Mouse (Mus musculus) lung, adult 2 months (tissue): ENCODE measurements around the gene Smyd1. TPM values are rescaled to one million over a fixed set of nuclear protein-coding genes. Genes with fewer than 3 reads are reported as not detected.

Experiments used
- DNase-seq: peaks from one replicate; pipeline ENCODE4 v3.0.0; 2022
- H3K4me1 ChIP-seq: fragments of 200-500 bp; 2 replicates; pipeline ENCODE4 v1.6.1; 2011; ENCODE audit warnings: low read length; ENCODE audit not compliant: control insufficient read depth, insufficient read depth
- H3K4me3 ChIP-seq: fragments of 200-500 bp; replicated peaks from 2 replicates; pipeline ENCODE3; 2011; ENCODE audit warnings: low read depth, mild to moderate bottlenecking, control low read depth, low read length; ENCODE audit errors: extremely low read depth
- CTCF ChIP-seq: fragments of 200-500 bp; IDR thresholded peaks from 2 replicates; pipeline ENCODE4 v1.5.1; 2011; ENCODE audit warnings: mild to moderate bottlenecking, low read length, control low read depth; ENCODE audit not compliant: insufficient read depth
- POLR2A ChIP-seq: fragments of 200-500 bp; IDR thresholded peaks from 2 replicates; pipeline ENCODE4 v1.6.1; 2011; ENCODE audit warnings: low read depth, mild to moderate bottlenecking, control low read depth, low read length, borderline replicate concordance; ENCODE audit errors: extremely low read depth
- WGBS: fragments of 180-500 bp; shearing (Covaris S2); methylation state at CpG from one replicate; pipeline ENCODE4 v1.1.7; 2018; 5-methylcytosine and 5-hydroxymethylcytosine counted together
- polyA plus RNA-seq: library from polyadenylated mRNA; depleted of rRNA; stranded (reverse); fragments of >200 nt; gene quantifications from 2 replicates; pipeline ENCODE4 v1.2.3, GENCODE M21; 2012

The Smyd1 gene
- polyA plus RNA-seq, 1 experiment = 7.0 TPM

- TF ChIP-seq POLR2A = no peak
- TF ChIP-seq CTCF = no peak
Measured at GRCm38 (mm10) chr6:71262142-71262833, 59.7 kb downstream of the Smyd1 start.

GRCm38 (mm10) chr6:71261060-71261459 lies 61.0 kb downstream of the Smyd1 start:
- no peak overlapping the region for H3K4me3 ChIP-seq
- no peak for DNase-seq
- 62% methylated on average over 3 of the region's 3 CpGs for WGBS
- no peaks in the 10 kb centered on the region for H3K4me1 ChIP-seq
- TF ChIP-seq POLR2A (no peak), CTCF (no peak)

More at GRCm38 (mm10) chr6:71262142-71262833, 59.7 kb downstream of the Smyd1 start:
- WGBS = 60% methylated on average over 8 of the region's 8 CpGs
- Histone ChIP-seq H3K4me3 (no peak overlapping the region), H3K4me1 (no peaks in the 10 kb centered on the region)
- DNase-seq = no peak

GRCm38 (mm10) chr6:71260051-71260640 lies 61.9 kb downstream of the Smyd1 start:
- no peak for DNase-seq
- Histone ChIP-seq H3K4me3 (no peak overlapping the region), H3K4me1 (no peaks in the 10 kb centered on the region)
- TF ChIP-seq CTCF = no peak
- TF ChIP-seq POLR2A = no peak
- WGBS = 30% methylated on average over 6 of the region's 6 CpGs

GRCm38 (mm10) chr6:71259166-71259565 lies 62.9 kb downstream of the Smyd1 start:
- no peak overlapping the region for H3K4me3 ChIP-seq
- no peaks in the 10 kb centered on the region for H3K4me1 ChIP-seq
- DNase-seq = no peak
- no peak for TF ChIP-seq CTCF
- no peak for TF ChIP-seq POLR2A
- WGBS = 87% methylated on average over 4 of the region's 4 CpGs

- TF ChIP-seq CTCF (no peak), POLR2A (no peak)
- 63% methylated on average over 2 of the region's 2 CpGs for WGBS
- Histone ChIP-seq H3K4me1 (no peaks in the 10 kb centered on the region), H3K4me3 (no peak overlapping the region)
- no peak for DNase-seq
Measured at GRCm38 (mm10) chr6:71258562-71258961, 63.5 kb downstream of the Smyd1 start.

GRCm38 (mm10) chr6:71257375-71257774 lies 64.7 kb downstream of the Smyd1 start:
- no peaks in the 10 kb centered on the region for H3K4me1 ChIP-seq
- WGBS = 50% methylated on average over 1 of the region's 1 CpGs
- TF ChIP-seq POLR2A = no peak
- TF ChIP-seq CTCF = no peak
- no peak for DNase-seq
- no peak overlapping the region for H3K4me3 ChIP-seq

- Histone ChIP-seq H3K4me1 (no peaks in the 10 kb centered on the region), H3K4me3 (no peak overlapping the region)
- TF ChIP-seq POLR2A (no peak), CTCF (no peak)
- no peak for DNase-seq
- WGBS = 87% methylated on average over 10 of the region's 10 CpGs
Measured at GRCm38 (mm10) chr6:71256166-71256565, 65.9 kb downstream of the Smyd1 start.

- DNase-seq = no peak
- WGBS = 91% methylated on average over 6 of the region's 6 CpGs
- Histone ChIP-seq H3K4me3 (no peak overlapping the region), H3K4me1 (no peaks in the 10 kb centered on the region)
- TF ChIP-seq POLR2A (no peak), CTCF (no peak)
Measured at GRCm38 (mm10) chr6:71254456-71254855, 67.6 kb downstream of the Smyd1 start.

- H3K4me3 ChIP-seq = no peak overlapping the region
- DNase-seq = no peak
- no peak for TF ChIP-seq POLR2A
- no peak for TF ChIP-seq CTCF
- H3K4me1 ChIP-seq = no peaks in the 10 kb centered on the region
- 73% methylated on average over 8 of the region's 8 CpGs for WGBS
Measured at GRCm38 (mm10) chr6:71250951-71251350, 71.1 kb downstream of the Smyd1 start.

GRCm38 (mm10) chr6:71249615-71250014 lies 72.4 kb downstream of the Smyd1 start:
- WGBS = 58% methylated on average over 3 of the region's 3 CpGs
- no peak for DNase-seq
- TF ChIP-seq CTCF (no peak), POLR2A (no peak)
- Histone ChIP-seq H3K4me1 (no peaks in the 10 kb centered on the region), H3K4me3 (no peak overlapping the region)
